9 mouse cellular contexts compared by ENCODE assay signal in genomic region chr5:147545731-147546241, GRCm38 (mm10).
DNase-seq lines count a peak whose midpoint lies in the region; ATAC-seq lines count a peak whose summit lies in the region.
"Had no signal": no experiment of that assay in that cellular context is flagged by ENCODE, and none has a peak within 500 bp of the region (broad histone marks: within the 10 kb centered on the region; RNA-seq: fewer than 3 reads in every experiment).

No protein-coding gene starts in this region.

- no peak overlapping the region for H3K4me2 ChIP-seq in kidney, embryonic 16.5 days (replicated peaks; ENCODE audit: low read depth, low read length)
- H3K4me2 ChIP-seq: lung, embryonic 15.5 days had no signal

- no peak overlapping the region for H3K9ac ChIP-seq in kidney, embryonic 16.5 days (replicated peaks; ENCODE audit: low read length)
- H3K9ac ChIP-seq: lung, embryonic 15.5 days had no signal

- 75% methylated on average over 11 of the region's 11 CpGs for WGBS in kidney, embryonic 16.5 days

- no peaks in the 10 kb centered on the region for H3K4me1 ChIP-seq in kidney, embryonic 16.5 days (ENCODE audit: insufficient read depth, low read length)
- H3K4me1 ChIP-seq: lung, embryonic 15.5 days had no signal

- H3K27ac ChIP-seq in kidney, embryonic 16.5 days (ENCODE audit: low read length): no peak overlapping the region
- H3K27ac ChIP-seq: lung, embryonic 15.5 days had no signal

- ATAC-seq in kidney, embryonic 16.5 days (ENCODE audit: low FRiP score, low TSS enrichment): no peak
- peak; percentile 43 to 54; a peak in 1 of 4 replicates for ATAC-seq in hematopoietic stem cell, adult 5-6 weeks (replicated peaks in 1 of 2; ENCODE audit: insufficient read depth in 1 of 2, low FRiP score in 2 of 2, low TSS enrichment in 1 of 2, low read depth in 1 of 2, poor library complexity in 2 of 2, severe bottlenecking in 2 of 2)

- H3K9me3 ChIP-seq in kidney, embryonic 16.5 days (ENCODE audit: low read length): no peaks in the 10 kb centered on the region
- H3K9me3 ChIP-seq: lung, embryonic 15.5 days had no signal

- H3K27me3 ChIP-seq in kidney, embryonic 16.5 days (ENCODE audit: insufficient read depth, low read length): no peaks in the 10 kb centered on the region
- H3K27me3 ChIP-seq: lung, embryonic 15.5 days had no signal

- no peak overlapping the region for H3K4me3 ChIP-seq in kidney, embryonic 16.5 days (ENCODE audit: low read length)
- H3K4me3 ChIP-seq: lung, embryonic 15.5 days had no signal

- DNase-seq in kidney, adult 18-20 months: peak; percentile 40
- peak; percentile 22 for DNase-seq in WW6 (ENCODE audit: low read depth, low spot score)
- DNase-seq in lung, postnatal 25 days (ENCODE audit: low spot score): peak; percentile 56
- no peak for DNase-seq in layer of hippocampus, postnatal 14 days (ENCODE audit: low spot score in 2 of 2)
- no peak for DNase-seq in adrenal gland, adult 18-20 months (ENCODE audit: low spot score in 2 of 2)
- DNase-seq in right cerebral cortex, postnatal 25 days: no peak

- peaks cover 46% of the 10 kb centered on the region for H3K36me3 ChIP-seq in kidney, embryonic 16.5 days (ENCODE audit: insufficient read depth, low read length)

Comparison
In these comparisons a context has a peak if more than half of its experiments do, and no peak if none do; other contexts are left out.
1. DNase-seq: peak in kidney, adult 18-20 months (single experiment), WW6 (single experiment) and lung, postnatal 25 days (single experiment); none in layer of hippocampus, postnatal 14 days (0 of 2), adrenal gland, adult 18-20 months (0 of 2) and right cerebral cortex, postnatal 25 days (single experiment).